12 mouse cellular contexts compared by ENCODE assay signal in the genomic region with DNA sequence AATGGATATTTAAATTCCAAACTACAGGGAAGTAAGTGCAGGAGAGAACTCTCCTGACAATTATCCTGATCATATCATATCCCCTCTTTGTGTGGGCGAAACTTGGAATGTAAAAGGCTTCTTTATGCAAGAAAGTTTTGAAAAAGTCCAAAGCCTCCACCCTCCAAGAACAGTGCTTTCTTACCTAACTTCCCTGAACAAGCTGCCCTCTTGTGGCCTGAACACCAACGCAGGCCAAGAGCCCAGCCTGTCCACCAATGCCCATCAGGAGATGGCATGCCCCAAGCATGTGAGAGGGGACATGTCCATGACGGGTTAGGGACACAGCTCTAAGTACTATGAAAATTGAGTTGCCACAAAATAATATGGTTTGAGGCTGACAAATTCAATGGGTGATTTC.
DNase-seq lines count a peak whose midpoint lies in the region; ATAC-seq and TF ChIP-seq lines count a peak whose summit lies in the region.
"Had no signal": no experiment of that assay in that cellular context is flagged by ENCODE, and none has a peak within 500 bp of the region (broad histone marks: within the 10 kb centered on the region; RNA-seq: fewer than 3 reads in every experiment).

No protein-coding gene starts in this region.

- ATAC-seq in kidney, embryonic 15.5 days (replicated peaks; ENCODE audit: low FRiP score) = no peak
- ATAC-seq in Patski = no peak

- H3K4me2 ChIP-seq in kidney, embryonic 15.5 days = no peak overlapping the region
- H3K4me2 ChIP-seq: embryonic facial prominence, embryonic 13.5 days; heart, embryonic 15.5 days; midbrain, embryonic 12.5 days had no signal

- 72% methylated on average over 3 of the region's 3 CpGs for WGBS in kidney, embryonic 15.5 days

- no peak overlapping the region for H3K9ac ChIP-seq in kidney, embryonic 15.5 days
- H3K9ac ChIP-seq: embryonic facial prominence, embryonic 13.5 days; heart, embryonic 15.5 days; midbrain, embryonic 12.5 days had no signal

- H3K4me3 ChIP-seq in kidney, embryonic 15.5 days (replicated peaks) = no peak overlapping the region
- H3K4me3 ChIP-seq: embryonic facial prominence, embryonic 13.5 days; heart, embryonic 15.5 days; midbrain, embryonic 12.5 days had no signal

- H3K27me3 ChIP-seq in kidney, embryonic 15.5 days = no peaks in the 10 kb centered on the region
- H3K27me3 ChIP-seq in Patski = no peaks in the 10 kb centered on the region
- H3K27me3 ChIP-seq: embryonic facial prominence, embryonic 13.5 days; heart, embryonic 15.5 days; midbrain, embryonic 12.5 days had no signal

- POLR2A ChIA-PET in Patski (lab: Charles Lee) = no interaction called here

- in situ Hi-C loops in Patski (cut with MboI; ENCODE audit: low pct_unique_long_range_greater_than_20kb) = no loop called here

- CTCF ChIA-PET in Patski (lab: Charles Lee) = interaction anchor here (1.2 kb wide), 1 partner anchor 14 kb away, joined by 4 read pairs; no protein-coding TSS in a partner anchor

- no peaks in the 10 kb centered on the region for H3K36me3 ChIP-seq in kidney, embryonic 15.5 days
- H3K36me3 ChIP-seq: embryonic facial prominence, embryonic 13.5 days; heart, embryonic 15.5 days; midbrain, embryonic 12.5 days had no signal

- no peaks in the 10 kb centered on the region for H3K9me3 ChIP-seq in kidney, embryonic 15.5 days (replicated peaks)
- H3K9me3 ChIP-seq: embryonic facial prominence, embryonic 13.5 days; heart, embryonic 15.5 days; midbrain, embryonic 12.5 days had no signal

- peak; percentile 79 for TF ChIP-seq CTCF in Patski (IDR thresholded peaks at IDR 0.05)

- no peak overlapping the region for H3K27ac ChIP-seq in kidney, embryonic 15.5 days
- H3K27ac ChIP-seq: embryonic facial prominence, embryonic 13.5 days; heart, embryonic 15.5 days; midbrain, embryonic 12.5 days had no signal

- H3K4me1 ChIP-seq in kidney, embryonic 15.5 days = peaks cover 26% of the 10 kb centered on the region
- H3K4me1 ChIP-seq: embryonic facial prominence, embryonic 13.5 days; heart, embryonic 15.5 days; midbrain, embryonic 12.5 days had no signal

- DNase-seq in kidney, adult 11 months = peak; percentile 59
- DNase-seq in 416B (ENCODE audit: low read depth) (peak; percentile 68), Patski (ENCODE audit: low read depth, low spot score) (no peak)
- peak; percentile 52 for DNase-seq in lung, postnatal 14 days
- DNase-seq in right cerebral cortex, postnatal 25 days = no peak
- no peak for DNase-seq in cerebellum, postnatal 36 days
- no peak for DNase-seq in embryo, embryonic 10.5 days (ENCODE audit: low spot score)
- DNase-seq: retina, postnatal 1 day had no signal

Comparison
In these comparisons a context has a peak if more than half of its experiments do, and no peak if none do; other contexts are left out.
1. DNase-seq: peak in kidney, adult 11 months (single experiment), 416B (single experiment) and lung, postnatal 14 days (single experiment); none in Patski (single experiment), right cerebral cortex, postnatal 25 days (single experiment), cerebellum, postnatal 36 days (0 of 2) and embryo, embryonic 10.5 days (single experiment).